Mouse (Mus musculus) 3134 (cell line): ENCODE data around the gene Aff4.
"Not testable (repeated sequence)": the region's sequence is repeated elsewhere in the genome, so short reads cannot be mapped to it uniquely, and the experiment has no call there.

Source experiments
- DNase-seq: peaks from one replicate; pipeline ENCODE4 v3.0.0-alpha.2; 2011; ENCODE audit warnings: low spot score; ENCODE audit not compliant: insufficient read length; ENCODE audit errors: extremely low read depth

The Aff4 gene

GRCm38 (mm10) chr11:53336924-53337323, 13.7 kb upstream of the Aff4 start:
- no peak for DNase-seq

GRCm38 (mm10) chr11:53337684-53338083, 12.9 kb upstream of the Aff4 start:
- DNase-seq = no peak

- not testable (repeated sequence) for DNase-seq
These were observed 9.6 kb upstream of the Aff4 start for GRCm38 (mm10) chr11:53341019-53341418.

- no peak for DNase-seq
These were observed 7.9 kb upstream of the Aff4 start for GRCm38 (mm10) chr11:53342711-53343110.

- DNase-seq = no peak
These were observed 5.3 kb upstream of the Aff4 start for GRCm38 (mm10) chr11:53345328-53345727.

GRCm38 (mm10) chr11:53345738-53346137, 4.9 kb upstream of the Aff4 start:
- DNase-seq = no peak

GRCm38 (mm10) chr11:53351224-53351942, 750 bp downstream of the Aff4 start:
- DNase-seq = peak; percentile 69

GRCm38 (mm10) chr11:53351943-53352590, 1.4 kb downstream of the Aff4 start:
- DNase-seq = no peak

- DNase-seq = no peak
These were observed 8.0 kb downstream of the Aff4 start for GRCm38 (mm10) chr11:53358504-53359155.

- DNase-seq = no peak
These were observed 16.4 kb downstream of the Aff4 start for GRCm38 (mm10) chr11:53367032-53367431.

GRCm38 (mm10) chr11:53378918-53379317, 28.3 kb downstream of the Aff4 start:
- no peak for DNase-seq

GRCm38 (mm10) chr11:53383758-53384428, 33.3 kb downstream of the Aff4 start:
- no peak for DNase-seq

GRCm38 (mm10) chr11:53393856-53394255, 43.2 kb downstream of the Aff4 start:
- no peak for DNase-seq

GRCm38 (mm10) chr11:53403638-53404037, 53.0 kb downstream of the Aff4 start:
- DNase-seq = no peak

- DNase-seq = no peak
These were observed 61.1 kb downstream of the Aff4 start for GRCm38 (mm10) chr11:53411738-53412137.

GRCm38 (mm10) chr11:53413871-53414270, 63.2 kb downstream of the Aff4 start:
- DNase-seq = no peak

- DNase-seq = no peak
These were observed 67.4 kb downstream of the Aff4 start for GRCm38 (mm10) chr11:53418048-53418447.

GRCm38 (mm10) chr11:53423036-53423435, 72.4 kb downstream of the Aff4 start, which contains the start of gene Leap2:
Leap2 (minus strand) TSS chr11:53423170.
- no peak for DNase-seq

- no peak for DNase-seq
These were observed 74.2 kb downstream of the Aff4 start for GRCm38 (mm10) chr11:53424826-53425225.

GRCm38 (mm10) chr11:53425251-53425650, 74.6 kb downstream of the Aff4 start:
- no peak for DNase-seq

GRCm38 (mm10) chr11:53425711-53426255, 75.2 kb downstream of the Aff4 start:
- DNase-seq = no peak
